Mouse (Mus musculus) layer of hippocampus, adult 9-10 months (tissue): ENCODE measurements around the gene Chn2.

ENCODE experiments used
- DNase-seq: peaks from one replicate; pipeline ENCODE4 v3.0.0; 2022; ENCODE audit warnings: low spot score

Gene Chn2

GRCm38 (mm10) chr6:54242286-54242685 lies 202.9 kb downstream of the Chn2 start:
- no peak for DNase-seq

DNA sequence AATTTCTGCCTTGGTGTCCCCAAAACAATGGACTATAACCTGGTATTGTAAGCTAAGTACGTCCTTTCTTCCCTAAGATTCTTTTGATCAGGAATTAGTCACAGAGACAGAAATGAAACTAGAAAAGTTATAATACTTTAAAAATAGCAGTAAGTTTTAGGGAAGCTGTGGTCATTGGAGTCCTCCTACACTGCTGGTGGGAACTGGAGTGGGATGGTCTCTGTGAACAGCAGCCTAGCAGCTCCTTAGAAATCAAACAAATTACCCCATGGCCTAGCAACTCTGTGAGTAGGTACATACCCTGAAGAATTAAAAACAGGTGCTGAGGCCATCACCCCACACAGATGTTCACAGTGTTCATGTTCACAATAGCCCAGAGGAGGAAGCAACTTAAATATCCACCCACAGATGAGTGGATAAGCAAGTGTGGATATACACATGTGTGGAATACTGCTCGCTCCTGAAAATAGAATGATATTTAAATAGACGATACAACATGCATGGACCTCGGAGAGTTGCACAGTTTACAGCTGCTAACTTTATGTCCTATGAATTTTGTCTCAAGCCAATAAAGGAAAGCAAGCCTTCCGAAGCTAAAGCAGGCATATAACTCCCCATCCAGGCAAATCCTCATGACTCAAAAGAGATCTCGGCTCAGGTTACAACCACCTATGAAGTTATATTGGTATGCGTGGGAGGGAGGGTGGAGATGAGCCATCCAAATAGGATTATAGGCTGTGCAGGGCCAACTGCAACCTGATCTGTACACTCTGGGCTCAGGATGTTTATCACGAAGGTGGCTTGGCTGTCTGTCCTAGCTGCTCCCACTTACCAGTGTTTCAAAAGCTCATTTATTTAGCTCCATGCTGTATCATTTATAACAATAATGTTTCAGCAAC lies 209.2 kb downstream of the Chn2 start:
- no peak for DNase-seq

DNA sequence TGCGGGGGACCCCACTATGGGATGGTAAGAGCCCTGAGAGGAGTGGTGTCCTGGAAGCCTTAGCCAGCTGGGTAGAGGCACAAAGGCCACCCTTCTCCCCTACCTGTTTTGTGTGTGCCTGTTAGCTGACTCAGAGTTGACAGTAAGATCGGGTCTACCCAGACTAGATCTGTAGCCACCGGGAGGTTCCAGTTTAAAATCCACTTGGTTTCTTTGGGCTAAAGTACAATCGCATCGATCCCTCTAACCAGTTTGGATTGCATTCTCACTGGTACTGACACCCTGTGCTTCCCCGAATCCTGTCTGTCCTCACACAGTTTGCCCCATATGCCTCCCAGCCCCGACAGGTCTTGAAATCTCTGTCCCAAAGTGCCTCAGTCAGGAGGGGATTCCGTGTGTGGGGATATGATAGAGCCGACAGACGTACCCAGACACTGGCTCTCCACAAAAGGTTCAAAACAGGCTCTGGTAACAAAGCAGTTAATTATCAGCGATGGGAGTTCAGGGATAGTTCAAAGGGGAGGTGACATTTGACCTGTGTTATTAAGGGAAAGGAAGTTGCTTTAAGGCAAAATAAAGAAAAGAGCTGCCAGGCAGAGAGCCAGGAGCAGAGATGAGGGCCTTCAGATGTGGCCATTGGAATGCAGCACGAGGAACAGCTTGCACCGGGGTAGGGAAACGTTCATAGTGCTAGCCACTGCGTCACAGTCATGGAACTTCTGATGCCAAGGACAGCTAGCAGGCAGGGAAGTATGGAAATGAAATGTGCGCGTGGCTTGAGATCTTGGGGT lies 212.2 kb downstream of the Chn2 start:
- DNase-seq: no peak

DNA sequence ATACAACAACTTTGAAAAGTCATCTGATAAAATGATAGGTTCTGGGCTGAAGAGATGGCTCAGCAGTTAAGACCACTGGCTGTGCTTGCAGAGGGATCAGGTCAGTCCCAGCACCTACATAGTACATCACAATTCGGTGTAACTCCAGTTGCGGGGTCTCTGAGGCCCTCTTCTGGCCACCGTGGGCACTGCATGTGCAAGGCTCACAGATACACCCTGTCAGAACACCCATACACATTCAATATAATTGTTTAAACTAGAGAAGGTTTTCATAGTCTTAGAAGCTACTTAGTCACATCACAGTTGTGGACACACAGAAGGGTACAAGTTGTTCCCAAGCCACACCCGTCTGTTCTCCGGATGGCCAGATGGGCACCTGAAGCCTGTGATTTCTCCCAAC lies 213.9 kb downstream of the Chn2 start:
- no peak for DNase-seq

DNA sequence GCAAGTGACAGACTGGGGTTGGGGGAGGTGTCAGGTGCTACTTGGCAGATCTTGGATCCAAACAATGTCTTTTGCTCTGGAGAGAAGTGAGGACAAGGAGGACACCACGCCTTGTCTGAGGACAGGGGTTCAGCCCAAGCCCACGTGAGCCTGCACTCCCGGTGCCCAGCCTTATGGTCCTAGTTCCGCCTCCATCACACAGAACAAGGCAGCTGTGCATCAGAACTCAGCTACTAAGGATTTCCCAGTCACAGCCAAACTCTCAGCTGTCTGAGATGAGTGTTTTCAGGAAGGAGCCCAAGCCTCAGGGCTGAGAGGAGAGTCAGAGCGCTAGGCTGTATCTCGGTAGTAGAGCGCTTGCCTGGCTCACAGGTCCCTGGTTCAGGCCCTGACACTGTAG lies 214.5 kb downstream of the Chn2 start:
- DNase-seq: no peak

DNA sequence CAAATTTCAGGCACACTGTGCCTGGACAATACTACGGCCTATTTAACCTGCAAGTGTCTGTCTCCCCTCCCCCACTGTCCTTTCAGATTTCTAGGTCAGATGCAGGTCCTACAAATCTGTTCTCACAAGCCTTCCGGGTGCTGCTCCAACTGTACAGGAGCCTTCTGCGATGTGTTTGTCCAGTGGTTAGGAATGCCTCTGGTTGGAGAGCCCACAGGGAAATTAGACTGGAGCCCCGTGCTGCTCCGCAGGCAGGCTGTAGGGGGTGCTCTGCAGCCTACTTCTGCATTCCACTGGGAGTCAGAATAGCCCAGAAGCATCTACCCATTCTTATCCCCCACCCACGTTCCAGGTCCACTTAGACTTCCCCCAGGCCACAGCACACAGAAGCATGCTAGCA lies 215.4 kb downstream of the Chn2 start:
- DNase-seq: no peak

DNA sequence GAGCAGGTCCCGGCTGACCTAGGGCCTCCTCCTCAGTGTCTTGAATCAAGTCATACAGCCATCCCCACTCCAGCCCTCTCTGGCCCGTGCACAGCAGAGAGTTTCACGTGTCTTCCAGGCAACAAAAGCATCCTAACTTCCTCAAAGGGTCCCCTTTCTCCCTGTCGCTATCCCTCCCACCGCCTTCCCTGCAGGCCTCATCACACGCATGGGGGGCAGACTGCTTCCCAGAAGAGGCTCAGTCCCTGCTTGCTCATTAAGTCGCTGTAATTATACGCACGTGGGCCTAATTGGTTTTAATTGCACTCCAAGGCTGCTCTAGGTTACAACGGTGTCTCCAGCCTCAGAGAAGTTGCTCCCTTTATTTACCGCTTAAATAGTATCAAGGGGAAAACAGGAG lies 216.0 kb downstream of the Chn2 start:
- DNase-seq: no peak

DNA sequence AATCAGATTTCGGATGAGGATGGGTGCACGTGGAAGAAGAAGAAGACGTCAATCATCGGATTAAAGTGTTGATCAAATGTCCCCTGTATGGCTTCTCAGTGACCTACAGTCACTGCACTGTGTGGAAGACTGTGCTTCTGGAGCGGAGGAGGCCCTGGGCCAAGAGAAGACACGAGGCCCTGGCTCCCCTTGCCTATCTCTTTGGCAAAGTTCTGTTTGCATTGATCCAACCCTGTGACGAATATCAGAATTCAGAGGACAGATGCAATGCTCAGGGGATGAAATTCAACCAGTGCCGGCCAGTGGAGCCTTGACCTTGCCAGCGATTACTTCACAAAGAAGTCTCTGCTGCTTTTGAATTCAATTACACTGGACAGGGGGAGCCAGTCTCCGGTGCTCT lies 217.0 kb downstream of the Chn2 start:
- no peak for DNase-seq

DNA sequence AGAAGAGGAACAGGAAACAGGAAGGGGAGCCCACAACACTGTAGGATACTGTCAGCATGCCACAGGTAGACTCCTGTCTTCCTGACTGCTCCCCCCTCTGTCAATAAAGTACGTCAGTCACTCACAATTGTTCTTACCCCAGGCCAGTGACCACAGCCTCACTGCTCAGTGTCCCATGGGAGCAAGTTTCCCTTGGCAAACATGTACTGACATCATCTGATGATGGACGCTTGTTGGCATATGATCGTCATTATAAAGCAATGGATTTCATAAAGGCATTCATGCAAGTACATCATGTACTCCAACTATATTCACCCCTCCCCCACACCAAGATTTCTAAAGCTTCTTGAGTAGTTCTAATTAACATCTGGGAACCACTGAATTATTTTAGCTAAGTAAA lies 218.2 kb downstream of the Chn2 start:
- no peak for DNase-seq

- DNase-seq: no peak
Observed at GRCm38 (mm10) chr6:54258462-54258861, 219.1 kb downstream of the Chn2 start.

- no peak for DNase-seq
Observed at GRCm38 (mm10) chr6:54262732-54263131, 223.4 kb downstream of the Chn2 start.

DNA sequence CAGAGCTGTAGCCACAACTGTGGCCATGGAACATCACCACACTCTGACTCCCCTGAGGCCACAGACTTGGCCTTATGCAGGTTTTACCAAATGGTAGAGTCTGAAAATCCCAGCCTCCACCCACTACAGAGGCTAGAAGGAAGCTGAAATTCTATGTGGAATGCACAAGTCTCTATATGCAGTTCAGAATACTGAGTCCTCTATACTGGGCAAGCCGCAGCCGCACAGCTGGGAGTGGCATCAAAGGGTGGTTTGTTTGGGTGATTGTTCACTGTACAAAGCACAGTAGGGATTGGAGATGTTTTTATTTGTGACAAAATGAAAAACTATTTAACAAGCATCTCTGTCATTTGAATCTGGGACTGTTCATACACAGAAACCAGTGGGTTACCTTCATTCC lies 224.5 kb downstream of the Chn2 start:
- no peak for DNase-seq

- DNase-seq: no peak
Observed at GRCm38 (mm10) chr6:54264537-54264936, 225.2 kb downstream of the Chn2 start.

GRCm38 (mm10) chr6:54265384-54265783 lies 226.0 kb downstream of the Chn2 start:
- DNase-seq: no peak

DNA sequence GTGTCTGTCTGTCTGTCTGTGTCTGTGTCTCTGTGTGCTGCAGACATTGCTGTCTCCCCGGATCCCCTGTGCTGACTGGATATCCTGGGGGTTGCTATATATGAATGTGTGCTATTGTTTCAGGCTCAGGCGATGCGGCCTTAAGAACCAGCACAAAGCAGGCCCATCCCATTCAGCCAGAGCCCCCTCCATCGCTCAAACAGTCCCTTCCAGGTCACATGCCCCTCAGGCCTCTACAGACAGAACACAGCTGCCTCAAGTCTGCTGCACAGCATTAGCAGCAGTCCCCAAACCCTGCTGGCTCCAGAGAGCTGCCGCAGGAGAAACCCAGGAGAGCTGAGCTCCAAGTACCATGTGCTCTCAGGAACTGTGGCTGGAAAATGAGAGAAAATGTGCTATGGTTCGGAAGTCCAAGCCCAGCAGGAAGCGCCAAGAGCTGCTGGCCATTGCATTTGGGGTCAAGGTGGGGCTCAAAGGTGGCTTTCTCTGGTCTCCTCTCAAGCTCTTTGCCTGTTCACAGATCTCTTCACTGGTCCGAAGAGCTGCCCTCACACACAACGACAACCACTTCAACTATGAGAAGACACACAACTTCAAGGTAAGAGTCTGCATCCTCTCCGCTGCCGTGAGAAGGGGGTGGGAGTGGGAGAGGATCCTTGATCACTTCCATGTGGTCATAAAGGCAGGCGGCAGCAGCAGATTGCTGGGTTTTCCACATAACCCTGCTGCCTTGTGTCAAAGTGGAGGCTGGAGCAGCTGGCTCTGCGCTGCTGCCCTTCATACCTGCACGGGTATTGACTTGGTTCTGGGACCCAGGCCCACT lies 233.4 kb downstream of the Chn2 start:
- no peak for DNase-seq

- DNase-seq: no peak
Observed at GRCm38 (mm10) chr6:54273379-54273730, 234.0 kb downstream of the Chn2 start.

DNA sequence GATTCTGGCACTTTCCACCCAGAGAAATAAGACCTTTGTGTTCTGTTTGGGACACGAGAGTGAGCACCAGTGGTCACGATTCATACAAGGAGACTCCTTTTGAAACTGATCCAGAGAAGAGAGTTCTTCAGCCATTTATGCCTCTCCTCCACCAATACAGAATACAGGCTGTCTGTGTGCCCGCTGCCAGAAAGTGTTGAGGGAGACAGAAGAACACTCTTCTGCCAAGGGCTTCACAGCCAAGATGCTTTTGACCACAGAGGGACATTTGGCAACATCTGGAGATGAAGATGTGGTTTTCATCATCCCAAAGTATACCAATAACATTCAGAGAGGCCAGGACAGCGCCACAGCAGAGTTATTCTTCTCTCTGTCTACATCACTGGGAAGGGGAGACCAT lies 237.9 kb downstream of the Chn2 start:
- DNase-seq: no peak

- no peak for DNase-seq
Observed at GRCm38 (mm10) chr6:54277828-54278227, 238.5 kb downstream of the Chn2 start.

DNA sequence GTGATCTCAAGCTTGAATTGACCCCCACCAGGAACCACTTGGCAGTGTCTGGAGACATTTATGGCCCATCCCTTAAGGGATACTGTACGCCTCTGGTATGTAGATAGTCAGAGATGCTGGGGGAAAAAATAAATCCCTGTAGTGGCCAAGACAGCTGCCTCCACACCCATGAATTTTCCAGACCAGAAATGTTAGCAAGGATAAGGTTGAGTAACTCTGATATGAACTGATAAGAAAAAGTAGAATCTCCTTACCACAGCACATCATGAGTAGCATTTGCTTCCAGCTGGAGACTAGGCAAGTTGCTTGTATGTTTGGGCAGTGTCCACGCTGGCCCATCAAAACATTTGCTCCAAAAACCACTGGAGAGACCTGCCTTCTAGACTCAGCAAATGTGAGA lies 239.3 kb downstream of the Chn2 start:
- no peak for DNase-seq

GRCm38 (mm10) chr6:54279391-54279790 lies 240.0 kb downstream of the Chn2 start:
- no peak for DNase-seq

DNA sequence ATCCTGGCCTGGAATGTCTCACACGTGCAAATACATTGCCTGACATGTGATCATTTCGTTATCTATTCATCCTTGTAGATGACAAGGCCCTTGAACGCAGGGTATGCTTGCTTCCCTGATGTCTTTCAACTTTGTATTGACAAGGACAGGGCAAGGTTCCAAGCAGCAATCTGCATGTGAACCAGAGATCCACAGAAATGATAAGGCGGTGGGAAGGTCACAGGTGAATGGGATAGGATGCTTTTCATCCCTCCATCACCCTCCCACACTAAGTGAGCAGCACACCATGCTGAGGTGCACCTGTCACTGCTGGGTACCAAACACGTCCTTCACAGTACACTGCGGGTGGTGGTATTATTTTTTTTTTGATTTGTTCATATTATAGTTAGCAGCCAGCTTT lies 240.9 kb downstream of the Chn2 start:
- DNase-seq: no peak

- DNase-seq: no peak
Observed at GRCm38 (mm10) chr6:54283299-54283698, 243.9 kb downstream of the Chn2 start.
